ENCODE assay signal across 9 mouse cellular contexts in genomic region chr13:112754871-112755270, GRCm38 (mm10). TPM values are rescaled to one million over a fixed set of nuclear protein-coding genes. Genes with fewer than 3 reads are reported as not detected.
DNase-seq lines count a peak whose midpoint lies in the region; ATAC-seq lines count a peak whose summit lies in the region.
"Had no signal": no experiment of that assay in that cellular context is flagged by ENCODE, and none has a peak within 500 bp of the region (broad histone marks: within the 10 kb centered on the region; RNA-seq: fewer than 3 reads in every experiment).

No protein-coding gene starts in this region.

- no peak overlapping the region for H3K27ac ChIP-seq in hindbrain, embryonic 11.5 days (ENCODE audit: low read depth, low read length)
- H3K27ac ChIP-seq in hindbrain, embryonic 12.5 days = no peak overlapping the region
- H3K27ac ChIP-seq in limb, embryonic 15.5 days = peak overlapping the region; percentile 87
- H3K27ac ChIP-seq: embryonic facial prominence, embryonic 12.5 days; macrophage had no signal

- no peaks in the 10 kb centered on the region for H3K27me3 ChIP-seq in hindbrain, embryonic 11.5 days (ENCODE audit: control insufficient read depth, insufficient read depth, low read length)
- H3K27me3 ChIP-seq in hindbrain, embryonic 12.5 days = no peaks in the 10 kb centered on the region
- no peaks in the 10 kb centered on the region for H3K27me3 ChIP-seq in limb, embryonic 15.5 days
- H3K27me3 ChIP-seq: embryonic facial prominence, embryonic 12.5 days had no signal

- 46% methylated on average over 4 of the region's 4 CpGs for WGBS in hindbrain, embryonic 11.5 days
- WGBS in hindbrain, embryonic 12.5 days = 47% methylated on average over 4 of the region's 4 CpGs
- WGBS in limb, embryonic 15.5 days = 39% methylated on average over 4 of the region's 4 CpGs

- no peaks in the 10 kb centered on the region for H3K4me1 ChIP-seq in hindbrain, embryonic 11.5 days (replicated peaks; ENCODE audit: control insufficient read depth, insufficient read depth, low read length)
- peaks cover 19% of the 10 kb centered on the region for H3K4me1 ChIP-seq in hindbrain, embryonic 12.5 days
- peaks cover 72% of the 10 kb centered on the region for H3K4me1 ChIP-seq in limb, embryonic 15.5 days

- no peak overlapping the region for H3K4me3 ChIP-seq in hindbrain, embryonic 11.5 days (ENCODE audit: low read depth, low read length)
- H3K4me3 ChIP-seq in hindbrain, embryonic 12.5 days = no peak overlapping the region
- no peak overlapping the region for H3K4me3 ChIP-seq in limb, embryonic 15.5 days
- H3K4me3 ChIP-seq: embryonic facial prominence, embryonic 12.5 days had no signal

- DNase-seq in hindbrain, embryonic 11.5 days (ENCODE audit: low spot score) = peak; percentile 6
- peak; percentile 51 for DNase-seq in NIH3T3 (ENCODE audit: low read depth)
- peak; percentile 41 for DNase-seq in embryo, embryonic 10.5 days (ENCODE audit: low spot score)
- no peak for DNase-seq in left cerebral cortex, postnatal 10 days (ENCODE audit: extremely low spot score in 1 of 2, low spot score in 2 of 2)
- DNase-seq in T-cell, adult 2 months (ENCODE audit: low spot score) = no peak

- H3K9me3 ChIP-seq in hindbrain, embryonic 11.5 days (ENCODE audit: control insufficient read depth, low read length) = no peaks in the 10 kb centered on the region
- no peaks in the 10 kb centered on the region for H3K9me3 ChIP-seq in hindbrain, embryonic 12.5 days (replicated peaks)
- no peaks in the 10 kb centered on the region for H3K9me3 ChIP-seq in limb, embryonic 15.5 days
- H3K9me3 ChIP-seq: embryonic facial prominence, embryonic 12.5 days had no signal

- intact Hi-C loops in left cerebral cortex, postnatal 10 days (cut with DNase I) = no loop called here

- no peak overlapping the region for H3K9ac ChIP-seq in hindbrain, embryonic 11.5 days (ENCODE audit: low read depth, low read length)
- no peak overlapping the region for H3K9ac ChIP-seq in hindbrain, embryonic 12.5 days
- no peak overlapping the region for H3K9ac ChIP-seq in limb, embryonic 15.5 days
- H3K9ac ChIP-seq: embryonic facial prominence, embryonic 12.5 days had no signal

- ATAC-seq in hindbrain, embryonic 11.5 days (ENCODE audit: low FRiP score) = no peak
- ATAC-seq in hindbrain, embryonic 12.5 days (ENCODE audit: low FRiP score) = no peak
- ATAC-seq in limb, embryonic 15.5 days (ENCODE audit: insufficient number of reproducible peaks, low FRiP score, low TSS enrichment, low read depth) = no peak

- no peaks in the 10 kb centered on the region for H3K36me3 ChIP-seq in hindbrain, embryonic 11.5 days (ENCODE audit: control insufficient read depth, insufficient read depth, low read length)
- no peaks in the 10 kb centered on the region for H3K36me3 ChIP-seq in hindbrain, embryonic 12.5 days
- no peaks in the 10 kb centered on the region for H3K36me3 ChIP-seq in limb, embryonic 15.5 days
- H3K36me3 ChIP-seq: embryonic facial prominence, embryonic 12.5 days had no signal

- H3K4me2 ChIP-seq in hindbrain, embryonic 11.5 days (replicated peaks; ENCODE audit: low read depth, low read length) = no peak overlapping the region
- no peak overlapping the region for H3K4me2 ChIP-seq in hindbrain, embryonic 12.5 days (replicated peaks)
- H3K4me2 ChIP-seq in limb, embryonic 15.5 days = no peak overlapping the region
- H3K4me2 ChIP-seq: embryonic facial prominence, embryonic 12.5 days had no signal

RNA-seq across cellular contexts. Expression of gene Plpp1, which starts 45.7 kb away (rescaled TPM):
- polyA plus RNA-seq in hindbrain, embryonic 11.5 days (2014; fragmentation: Nextera tagmentation; extraction: Ambion mirVana) = 22.1 and 24.0 TPM in 2 replicates
- polyA plus RNA-seq in hindbrain, embryonic 12.5 days (2016; fragmentation: Nextera tagmentation; extraction: Ambion mirVana) = 31.5 and 37.6 TPM in 2 replicates
- polyA plus RNA-seq in limb, embryonic 15.5 days (2015; fragmentation: Nextera tagmentation; extraction: Ambion mirVana) = 90.5 and 109 TPM in 2 replicates
- total RNA-seq in left cerebral cortex, postnatal 10 days (2021) = 10 to 100 TPM; 30.0 to 30.1 TPM

Comparison
In these comparisons a context has a peak if more than half of its experiments do, and no peak if none do; other contexts are left out.
1. DNase-seq: peak in hindbrain, embryonic 11.5 days (single experiment), NIH3T3 (single experiment) and embryo, embryonic 10.5 days (single experiment); none in left cerebral cortex, postnatal 10 days (0 of 2) and T-cell, adult 2 months (single experiment).